Mouse (Mus musculus): ENCODE measurements around the gene Crnkl1. TPM values are rescaled to one million over a fixed set of nuclear protein-coding genes. Genes with fewer than 3 reads are reported as not detected.

Crnkl1 gene
- total RNA-seq, 2 experiments from 2014 or later: 13.3 to 14.2 TPM

DNA sequence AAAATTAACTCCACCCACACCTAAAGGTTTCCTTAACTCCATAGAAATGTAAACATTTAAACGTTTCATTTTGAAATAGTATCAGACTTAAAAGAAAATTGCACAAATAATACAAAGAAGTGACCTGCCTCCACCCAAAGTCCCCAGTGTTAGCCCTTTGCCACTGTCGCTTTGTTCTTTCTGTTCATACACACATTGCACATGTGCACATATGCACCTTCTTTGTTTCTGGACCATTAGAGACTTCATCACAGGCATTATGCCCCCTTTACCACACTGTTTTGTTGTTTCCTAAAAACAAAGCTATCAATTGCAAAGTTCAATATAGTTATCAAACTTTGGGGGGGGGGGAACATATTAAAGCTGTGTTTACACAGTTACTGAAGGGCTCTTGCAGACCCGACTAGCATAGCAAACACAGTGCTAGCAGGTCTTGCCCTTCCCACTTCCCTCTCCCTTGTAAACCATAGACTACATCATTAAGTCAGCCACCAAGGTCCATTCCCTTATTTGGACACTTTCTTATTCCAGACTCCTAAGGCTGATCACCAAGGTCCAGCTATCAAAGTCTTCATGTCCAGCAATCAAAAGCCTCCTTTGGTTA is 59.8 kb downstream of the Crnkl1 start:
- no peak for DNase-seq

DNA sequence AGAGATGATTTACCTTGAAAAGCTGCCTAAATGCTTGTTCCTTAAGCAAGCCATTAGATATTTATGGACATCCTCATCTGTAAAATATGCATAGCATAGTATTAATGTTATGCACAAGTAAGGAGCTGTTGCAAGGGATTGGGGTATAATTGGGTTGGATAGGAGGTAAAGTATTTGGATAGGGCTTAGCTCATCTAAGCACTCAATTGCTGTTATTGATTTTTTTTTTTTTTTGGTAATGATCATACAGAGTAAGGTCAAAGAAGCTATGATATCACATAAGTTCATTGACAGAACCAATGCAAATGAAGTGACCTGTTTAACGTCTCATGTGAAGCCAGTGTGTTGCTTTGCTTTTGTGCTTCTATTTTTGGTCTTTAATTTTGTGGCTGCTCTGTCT is 60.9 kb downstream of the Crnkl1 start:
- DNase-seq: no peak

- DNase-seq: no peak
Observed at GRCm38 (mm10) chr2:145872099-145872498, 62.7 kb downstream of the Crnkl1 start.

DNA sequence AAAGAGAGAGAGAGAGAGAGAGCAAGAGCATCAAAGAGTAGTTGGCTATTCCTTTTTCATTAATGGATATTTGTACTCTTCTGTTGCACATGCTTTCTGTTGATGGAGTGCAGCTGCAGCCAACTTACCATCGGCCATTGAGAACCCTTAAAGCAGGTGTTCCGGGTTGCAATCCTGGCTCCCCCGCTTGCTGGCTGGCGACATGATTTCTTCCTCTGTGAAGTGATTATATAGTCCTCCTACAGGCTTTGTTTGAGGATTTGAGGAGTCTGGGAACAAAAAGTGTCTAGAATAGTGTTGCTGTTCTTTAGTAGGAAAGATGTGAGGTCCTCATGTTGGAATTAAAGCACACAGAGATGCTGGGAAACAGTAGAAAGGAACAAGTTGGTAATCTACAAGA is 63.5 kb downstream of the Crnkl1 start:
- no peak for DNase-seq

Small RNA genes lying within 50 kb of the gene (microRNA-seq; reads per million reads assigned to microRNA genes)
- 0 reads per million in 2 experiments for gene Gm25026 (ENCODE audit: borderline replicate concordance in 2 of 2)

Other genes starting within 250 kb of the Crnkl1 start
- 10 to 100 TPM; 54.6 to 57.2 TPM for gene Naa20, start 32.9 kb downstream of the Crnkl1 start, total RNA-seq (2021)
- gene Cfap61, start 230 bp downstream of the Crnkl1 start, total RNA-seq (2021): not detected